Mouse (Mus musculus) intestine, postnatal 0 days (tissue): ENCODE data around the gene Med7. TPM values are rescaled to one million over a fixed set of nuclear protein-coding genes. Genes with fewer than 3 reads are reported as not detected.
A peak's percentile ranks its signal among the peaks of the same experiment; 100 is the strongest.

Experiments used
- ATAC-seq: fragments of 200-750 bp; cut with Nextera tagmentation; 2 replicates; pipeline ENCODE4 v1.8.0; 2017; ENCODE audit warnings: mild to moderate bottlenecking, moderate TSS enrichment, moderate library complexity
- H3K27ac ChIP-seq: fragments of 300-500 bp; sonication (generic); 2 replicates; pipeline ENCODE4 v1.5.1; 2014; ENCODE audit warnings: mild to moderate bottlenecking, low read depth, low read length, moderate library complexity
- H3K27me3 ChIP-seq: fragments of 300-500 bp; sonication (generic); replicated peaks from 2 replicates; pipeline ENCODE4 v1.6.1; 2014; ENCODE audit warnings: low read length, mixed read lengths; ENCODE audit not compliant: control insufficient read depth, insufficient read depth
- H3K36me3 ChIP-seq: fragments of 300-500 bp; sonication (generic); 2 replicates; pipeline ENCODE4 v1.6.1; 2014; ENCODE audit warnings: mild to moderate bottlenecking, moderate library complexity; ENCODE audit not compliant: control insufficient read depth, insufficient read depth
- H3K4me1 ChIP-seq: fragments of 300-500 bp; sonication (generic); replicated peaks from 2 replicates; pipeline ENCODE4 v1.6.1; 2014; ENCODE audit warnings: antibody characterized with exemption, low read length, mixed read lengths; ENCODE audit not compliant: control insufficient read depth, insufficient read depth
- H3K4me2 ChIP-seq: fragments of 300-500 bp; sonication (generic); replicated peaks from 2 replicates; pipeline ENCODE4 v1.6.1; 2014; ENCODE audit warnings: low read depth, mild to moderate bottlenecking, moderate library complexity
- H3K4me3 ChIP-seq: fragments of 300-500 bp; sonication (generic); 2 replicates; pipeline ENCODE4 v1.5.1; 2014; ENCODE audit warnings: low read depth, low read length
- H3K9ac ChIP-seq: fragments of 300-500 bp; sonication (generic); 2 replicates; pipeline ENCODE4 v1.6.1; 2014; ENCODE audit warnings: mild to moderate bottlenecking, low read depth, low read length
- H3K9me3 ChIP-seq: fragments of 300-500 bp; sonication (generic); 2 replicates; pipeline ENCODE4 v1.6.1; 2016; ENCODE audit warnings: mixed run types; ENCODE audit not compliant: control insufficient read depth
- CTCF ChIP-seq: sonication (generic); IDR thresholded peaks from 2 replicates; pipeline ENCODE4 v1.5.1; 2016; ENCODE audit warnings: low read depth, mild to moderate bottlenecking, control low read depth, antibody characterized with exemption, moderate library complexity
- WGBS: fragments of 180-500 bp; shearing (Covaris S2); extraction: QIAGEN DNeasy Blood & Tissue Kit; methylation state at CpG from one replicate; pipeline ENCODE4 v1.1.7; 2014; 5-methylcytosine and 5-hydroxymethylcytosine counted together
- polyA plus RNA-seq: library from polyadenylated mRNA; unstranded; fragments of >200 nt; fragmentation: Nextera tagmentation; extraction: Ambion mirVana; gene quantifications from 2 replicates; pipeline ENCODE4 v1.2.1, GENCODE M21; 2015

Med7 gene
- polyA plus RNA-seq: 40.6 and 43.0 TPM in 2 replicates

GRCm38 (mm10) chr11:46436760-46437458 lies at the start of gene Med7:
Med7 (plus strand) TSS chr11:46436925.
- H3K9ac ChIP-seq: peak within 1 kb of the TSS; percentile 97
- peak within 1 kb of the TSS; percentile 96 for H3K27ac ChIP-seq
- H3K4me3 ChIP-seq: peak within 1 kb of the TSS; percentile 100
- ATAC-seq: peak; percentile 100
- no peaks in the 10 kb centered on the region for H3K9me3 ChIP-seq
- H3K4me2 ChIP-seq: peak within 1 kb of the TSS; percentile 78
- H3K27me3 ChIP-seq: no peaks in the 10 kb centered on the region
- WGBS: 0% methylated on average over 58 of the region's 59 CpGs
- H3K4me1 ChIP-seq: peaks cover 3% of the 10 kb centered on the region; the same call in 1 of the 2 replicates
- peaks cover 4% of the 10 kb centered on the region; the same call in 1 of the 2 replicates for H3K36me3 ChIP-seq
- TF ChIP-seq CTCF: no peak

GRCm38 (mm10) chr11:46387061-46387460 lies 49.7 kb upstream of the Med7 start:
- Histone ChIP-seq H3K27me3 (no peaks in the 10 kb centered on the region), H3K36me3 (no peaks in the 10 kb centered on the region), H3K4me3 (no peak overlapping the region), H3K4me2 (no peak overlapping the region), H3K4me1 (no peaks in the 10 kb centered on the region), H3K27ac (no peak overlapping the region), H3K9ac (no peak overlapping the region), H3K9me3 (no peaks in the 10 kb centered on the region)
- no peak for ATAC-seq
- TF ChIP-seq CTCF: no peak
- 87% methylated on average over 8 of the region's 8 CpGs for WGBS

- ATAC-seq: no peak
- Histone ChIP-seq H3K9ac (no peak overlapping the region), H3K4me1 (no peaks in the 10 kb centered on the region), H3K4me3 (no peak overlapping the region), H3K9me3 (no peaks in the 10 kb centered on the region), H3K27ac (no peak overlapping the region), H3K36me3 (no peaks in the 10 kb centered on the region), H3K4me2 (no peak overlapping the region), H3K27me3 (no peaks in the 10 kb centered on the region)
- TF ChIP-seq CTCF: no peak
- WGBS: 64% methylated on average over 6 of the region's 6 CpGs
Observed at GRCm38 (mm10) chr11:46388438-46388837, 48.3 kb upstream of the Med7 start.

GRCm38 (mm10) chr11:46389336-46390117 lies 47.2 kb upstream of the Med7 start, which contains the start of gene Itk:
Itk (minus strand) TSS chr11:46389515.
- no peaks in the 10 kb centered on the region for H3K9me3 ChIP-seq
- TF ChIP-seq CTCF: no peak
- H3K4me2 ChIP-seq: no peak within 1 kb of the TSS
- no peaks in the 10 kb centered on the region for H3K36me3 ChIP-seq
- no peak within 1 kb of the TSS for H3K27ac ChIP-seq
- WGBS: 81% methylated on average over 13 of the region's 13 CpGs
- no peak within 1 kb of the TSS for H3K9ac ChIP-seq
- no peak for ATAC-seq
- no peaks in the 10 kb centered on the region for H3K27me3 ChIP-seq
- no peak within 1 kb of the TSS for H3K4me3 ChIP-seq
- H3K4me1 ChIP-seq: no peaks in the 10 kb centered on the region

- H3K9ac ChIP-seq: no peak overlapping the region
- H3K4me1 ChIP-seq: no peaks in the 10 kb centered on the region
- H3K27ac ChIP-seq: no peak overlapping the region
- H3K9me3 ChIP-seq: no peaks in the 10 kb centered on the region
- no peak overlapping the region for H3K4me3 ChIP-seq
- ATAC-seq: no peak
- TF ChIP-seq CTCF: no peak
- WGBS: 41% methylated on average over 3 of the region's 3 CpGs
- H3K27me3 ChIP-seq: no peaks in the 10 kb centered on the region
- H3K36me3 ChIP-seq: no peaks in the 10 kb centered on the region
- H3K4me2 ChIP-seq: no peak overlapping the region
Observed at GRCm38 (mm10) chr11:46390621-46391020, 46.1 kb upstream of the Med7 start.

GRCm38 (mm10) chr11:46392890-46393289 lies 43.8 kb upstream of the Med7 start:
- no peak overlapping the region for H3K4me3 ChIP-seq
- no peaks in the 10 kb centered on the region for H3K9me3 ChIP-seq
- H3K27ac ChIP-seq: no peak overlapping the region
- no peak for ATAC-seq
- H3K36me3 ChIP-seq: no peaks in the 10 kb centered on the region
- TF ChIP-seq CTCF: no peak
- H3K4me2 ChIP-seq: no peak overlapping the region
- WGBS: 73% methylated on average over 7 of the region's 7 CpGs
- no peaks in the 10 kb centered on the region for H3K27me3 ChIP-seq
- no peak overlapping the region for H3K9ac ChIP-seq
- H3K4me1 ChIP-seq: no peaks in the 10 kb centered on the region
